Mouse (Mus musculus): ENCODE results near the gene Hdac10.

DNA sequence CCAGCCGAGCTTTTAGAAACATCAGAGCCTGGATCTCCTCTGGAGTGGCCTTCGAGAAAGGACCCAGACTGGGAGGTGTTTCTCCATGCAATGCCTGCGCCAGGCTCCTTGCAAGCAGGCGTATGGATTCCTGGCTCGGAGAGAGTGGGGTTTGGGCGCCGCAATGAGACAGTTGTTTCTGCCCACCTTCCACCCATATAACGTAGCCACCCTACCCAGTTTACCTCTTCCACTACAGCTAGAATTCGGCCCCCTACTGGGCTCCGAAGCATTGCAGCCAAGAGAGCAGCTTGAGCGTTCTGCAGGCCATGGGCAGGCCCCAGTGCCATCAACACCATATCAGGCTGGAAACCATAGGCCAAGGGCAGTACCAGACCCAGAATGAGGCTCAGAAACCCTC is 4.9 kb downstream of the Hdac10 start:
- no peak for TF ChIP-seq GATA1 (IDR thresholded peaks at IDR 0.05; ENCODE audit: borderline replicate concordance, low read length)
- no peak for TF ChIP-seq FLI1 (IDR thresholded peaks at IDR 0.05; ENCODE audit: low read length)
